8 mouse cellular contexts compared by ENCODE assay signal in genomic region chr12:4039046-4039445, GRCm38 (mm10). TPM values are rescaled to one million over a fixed set of nuclear protein-coding genes. Genes with fewer than 3 reads are reported as not detected.
A peak's percentile ranks its signal among the peaks of the same experiment; 100 is the strongest.
DNase-seq lines count a peak whose midpoint lies in the region; ATAC-seq and TF ChIP-seq lines count a peak whose summit lies in the region.

No protein-coding gene starts in this region.

- H3K79me2 ChIP-seq in heart, adult 2 months (replicated peaks; ENCODE audit: control insufficient read depth, insufficient read depth, low read length) = no peaks in the 10 kb centered on the region

- no peak for TF ChIP-seq POLR2A in heart, adult 2 months (IDR thresholded peaks at IDR 0.05; ENCODE audit: insufficient read depth, low read depth, low read length)
- no peak for TF ChIP-seq POLR2A in thymus, adult 2 months (IDR thresholded peaks at IDR 0.05; ENCODE audit: control insufficient read depth, extremely low read depth, insufficient read depth, low read length, poor library complexity)

- peak overlapping the region; percentile 77 for H3K4me2 ChIP-seq in liver, embryonic 13.5 days

- no peaks in the 10 kb centered on the region for H3K9me3 ChIP-seq in liver, embryonic 13.5 days (replicated peaks)

- TF ChIP-seq CTCF in heart, adult 2 months (IDR thresholded peaks at IDR 0.05) = no peak
- TF ChIP-seq CTCF in thymus, adult 2 months (IDR thresholded peaks at IDR 0.05; ENCODE audit: borderline replicate concordance, control insufficient read depth, extremely low read depth, insufficient read depth, low read length, poor library complexity) = no peak

- no peak for DNase-seq in heart, adult 2 months
- no peak for DNase-seq in heart, adult 18-20 months
- no peak for DNase-seq in thymus, adult 2 months
- no peak for DNase-seq in thymus, postnatal 14 days
- DNase-seq in liver, embryonic 13.5 days = no peak
- DNase-seq in urinary bladder, adult 18-20 months (ENCODE audit: low spot score in 2 of 2) = no peak
- no peak for DNase-seq in urinary bladder, postnatal 36 days (ENCODE audit: low spot score in 2 of 2)
- no peak for DNase-seq in cerebellum, postnatal 10 days

- peaks cover 6% of the 10 kb centered on the region for H3K4me1 ChIP-seq in heart, adult 2 months (ENCODE audit: control insufficient read depth, insufficient read depth, low read length)
- H3K4me1 ChIP-seq in thymus, adult 2 months (replicated peaks; ENCODE audit: control insufficient read depth, insufficient read depth, low read length) = peaks cover 9% of the 10 kb centered on the region
- peaks cover 12% of the 10 kb centered on the region for H3K4me1 ChIP-seq in liver, embryonic 13.5 days (replicated peaks)

- TF ChIP-seq EP300 in heart, adult 2 months (IDR thresholded peaks at IDR 0.05; ENCODE audit: insufficient read depth, low read depth, low read length) = no peak

- WGBS in heart, adult 2 months = 12% methylated on average over 13 of the region's 13 CpGs
- 7% methylated on average over 13 of the region's 13 CpGs for WGBS in thymus, adult 2 months
- 4% methylated on average over 13 of the region's 13 CpGs for WGBS in liver, embryonic 13.5 days (ENCODE audit: insufficient replicate concordance)

- H3K4me3 ChIP-seq in heart, adult 2 months = peak overlapping the region; percentile 71
- H3K4me3 ChIP-seq in thymus, adult 2 months (ENCODE audit: control insufficient read depth, insufficient read depth, low read length) = peak overlapping the region; percentile 41; the same call in 1 of the 2 replicates
- peak overlapping the region; percentile 58 for H3K4me3 ChIP-seq in liver, embryonic 13.5 days (replicated peaks)

- no peak overlapping the region for H3K9ac ChIP-seq in heart, adult 2 months (ENCODE audit: low read depth, low read length)
- no peak overlapping the region for H3K9ac ChIP-seq in liver, embryonic 13.5 days

- no peaks in the 10 kb centered on the region for H3K36me3 ChIP-seq in heart, adult 2 months (ENCODE audit: control insufficient read depth, insufficient read depth, low read length)
- H3K36me3 ChIP-seq in thymus, adult 2 months (ENCODE audit: control insufficient read depth, insufficient read depth, low read length) = no peaks in the 10 kb centered on the region
- no peaks in the 10 kb centered on the region for H3K36me3 ChIP-seq in liver, embryonic 13.5 days

- no peak overlapping the region; the same call in 1 of the 2 replicates for H3K27ac ChIP-seq in heart, adult 2 months
- no peak overlapping the region for H3K27ac ChIP-seq in thymus, adult 2 months (ENCODE audit: control insufficient read depth, insufficient read depth, low read length)
- H3K27ac ChIP-seq in liver, embryonic 13.5 days = no peak overlapping the region

- no peak for ATAC-seq in liver, embryonic 13.5 days (ENCODE audit: low read depth)

- no peaks in the 10 kb centered on the region for H3K27me3 ChIP-seq in heart, adult 2 months (ENCODE audit: control insufficient read depth, insufficient read depth, low read length)
- peaks cover 8% of the 10 kb centered on the region for H3K27me3 ChIP-seq in thymus, adult 2 months (ENCODE audit: control insufficient read depth, insufficient read depth, low read length)
- H3K27me3 ChIP-seq in liver, embryonic 13.5 days = peaks cover 78% of the 10 kb centered on the region

- intact Hi-C loops in heart, adult 2 months (cut with DNase I) = loop anchor here (2.0 kb wide), 3 partner anchors 32 to 54 kb away; no protein-coding TSS in a partner anchor

RNA-seq across cellular contexts. Expression of gene Efr3b, which starts 0.3 kb away (rescaled TPM):
- total RNA-seq in heart, adult 2 months (2021) = 1 to 10 TPM; 5.3 to 6.4 TPM
- 9.9 and 11.1 TPM in 2 replicates for polyA plus RNA-seq in heart, adult 2 months (2012; rRNA removed)
- total RNA-seq in heart, adult 18-20 months (2021) = 10 to 100 TPM in 1 of 2 experiments, 1 to 10 TPM in 1; 5.2 to 11.0 TPM
- polyA plus RNA-seq in thymus, adult 2 months (2012; rRNA removed) = 1.5 TPM in 2 replicates
- 0.13 TPM in 2 replicates for polyA plus RNA-seq in liver, embryonic 13.5 days (2015; fragmentation: Nextera tagmentation; extraction: Ambion mirVana)

RNA-seq across cellular contexts. Expression of gene Dnajc27, which starts 43.3 kb away (rescaled TPM):
- 1 to 10 TPM; 8.3 to 9.7 TPM for total RNA-seq in heart, adult 2 months (2021)
- polyA plus RNA-seq in heart, adult 2 months (2012; rRNA removed) = 7.0 and 14.0 TPM in 2 replicates
- 10 to 100 TPM in 1 of 2 experiments, 1 to 10 TPM in 1; 8.7 to 10.0 TPM for total RNA-seq in heart, adult 18-20 months (2021)
- polyA plus RNA-seq in thymus, adult 2 months (2012; rRNA removed) = 8.9 and 9.4 TPM in 2 replicates
- polyA plus RNA-seq in liver, embryonic 13.5 days (2015; fragmentation: Nextera tagmentation; extraction: Ambion mirVana) = 2.0 and 2.5 TPM in 2 replicates
